Mouse (Mus musculus): ENCODE measurements around the gene Olfr1450. TPM values are rescaled to one million over a fixed set of nuclear protein-coding genes. Genes with fewer than 3 reads are reported as not detected.

The Olfr1450 gene
- not detected for polyA plus RNA-seq (2017; shearing (Covaris generic))

DNA sequence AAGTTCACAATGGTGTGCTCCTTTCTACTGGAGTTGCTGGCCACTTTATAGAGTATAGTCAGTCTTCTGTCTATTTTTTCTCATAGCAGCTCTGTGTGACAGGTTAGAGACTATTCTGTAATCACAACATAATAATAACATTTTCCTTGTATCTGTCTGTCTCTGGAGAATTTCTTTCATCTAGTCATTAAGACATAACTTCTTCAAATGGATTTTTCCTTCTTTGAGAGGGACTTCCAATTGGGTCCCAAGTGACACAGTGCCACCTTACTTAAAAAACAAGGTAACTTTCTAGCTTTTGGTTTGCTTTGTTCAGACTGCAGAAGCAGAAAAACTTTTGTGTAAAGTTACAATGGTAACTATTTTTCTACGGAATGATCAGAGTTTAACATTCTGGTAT is at the start of gene Olfr1450:
Gene Olfr1450, plus strand, starts transcription at position 301 of the 400 bp plus-strand sequence.

DNA sequence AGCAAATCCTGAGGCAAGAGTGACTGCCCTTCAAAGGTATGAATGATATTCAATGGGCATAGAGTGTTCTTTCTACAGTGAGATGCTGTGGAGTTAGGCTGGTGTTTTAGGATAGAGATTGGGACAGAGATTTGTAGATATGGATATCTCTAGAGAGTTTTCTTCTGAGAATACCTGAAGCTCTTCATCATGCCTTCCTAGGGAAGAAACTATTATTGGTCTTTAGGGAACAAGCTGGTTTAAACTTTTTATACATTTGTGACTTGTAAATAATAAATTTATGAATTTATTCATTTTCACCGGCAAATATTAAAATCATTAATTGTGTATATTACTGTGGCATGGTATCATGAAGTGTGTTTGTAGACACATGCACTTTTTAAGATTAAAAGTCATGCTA is 46.4 kb upstream of the Olfr1450 start, which contains the start of gene Olfr1447:
Gene Olfr1447, minus strand, starts transcription at position 101 of the 400 bp plus-strand sequence.

DNA sequence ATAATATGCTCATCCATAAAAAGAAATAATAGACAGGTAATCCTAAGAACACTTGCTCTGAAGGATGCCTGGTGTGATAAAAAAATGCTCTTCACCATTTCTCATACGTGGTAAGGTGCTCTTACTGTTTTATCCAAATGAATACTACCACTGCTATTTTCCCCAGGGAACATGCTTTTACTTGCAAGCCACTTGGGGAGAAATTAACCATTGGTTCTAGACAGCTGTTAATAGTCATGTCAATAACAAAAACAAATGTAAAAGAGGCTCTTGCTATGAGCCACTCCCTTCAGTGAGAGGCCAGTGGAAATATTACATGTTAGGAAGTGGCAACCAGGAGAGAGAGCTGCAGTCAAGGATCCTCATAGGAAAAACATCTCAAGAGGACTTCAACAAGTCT is 25.7 kb upstream of the Olfr1450 start, which contains the start of gene Olfr1448:
Gene Olfr1448, minus strand, starts transcription at position 101 of the 400 bp plus-strand sequence.

DNA sequence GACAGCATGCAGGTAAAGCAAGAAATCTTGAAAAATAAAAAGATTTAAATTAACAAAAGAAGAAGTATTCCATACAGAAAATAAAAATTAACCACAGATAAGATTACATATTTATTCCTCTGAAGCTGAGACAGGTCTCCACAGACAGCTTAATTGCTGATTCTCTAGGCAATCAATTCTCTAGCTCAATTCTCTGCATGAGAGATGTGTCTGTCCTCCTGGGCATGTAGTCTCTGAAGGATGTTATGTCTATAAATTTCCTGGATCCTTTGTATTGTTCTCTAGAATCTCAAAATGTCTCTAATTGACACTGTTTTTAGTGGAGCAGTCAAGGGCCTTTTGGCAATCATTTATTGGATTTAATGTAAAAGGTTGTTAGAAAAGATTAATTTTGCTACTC is 19.5 kb upstream of the Olfr1450 start, which contains the start of gene Olfr1449:
Gene Olfr1449, plus strand, starts transcription at position 301 of the 400 bp plus-strand sequence.

DNA sequence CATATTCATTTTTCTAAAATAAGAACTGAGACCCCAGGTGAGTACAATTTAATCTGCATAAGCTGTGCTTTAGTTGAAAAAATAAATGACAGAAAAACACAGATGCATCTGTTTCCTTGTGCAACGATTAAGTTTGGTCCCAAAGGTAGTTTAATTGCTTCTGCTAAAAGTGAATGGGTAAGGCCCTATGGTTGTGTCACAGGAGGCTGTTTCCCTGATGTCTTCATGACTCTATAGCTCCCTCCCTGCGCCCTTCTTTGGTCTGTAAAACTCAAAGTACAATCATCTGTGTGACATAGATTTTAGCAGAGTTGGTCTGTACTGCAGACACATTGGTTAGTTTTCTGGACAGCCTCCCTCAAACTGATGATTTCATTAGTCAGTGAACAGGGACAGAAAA is 44.7 kb downstream of the Olfr1450 start, which contains the start of gene Olfr1451:
Gene Olfr1451, plus strand, starts transcription at position 301 of the 400 bp plus-strand sequence.

Other genes starting within 250 kb of the Olfr1450 start
- gene Cntf, start 184.6 kb upstream of the Olfr1450 start, polyA plus RNA-seq (2017; shearing (Covaris generic)): 0.19 TPM
- gene Zfp91, start 154.1 kb upstream of the Olfr1450 start, polyA plus RNA-seq (2017; shearing (Covaris generic)): 18.9 TPM
- gene Lpxn, start 154.1 kb upstream of the Olfr1450 start, polyA plus RNA-seq (2017; shearing (Covaris generic)): 155 TPM
- gene Gm5244, start 103.6 kb upstream of the Olfr1450 start, polyA plus RNA-seq (2017; shearing (Covaris generic)): not detected
- 0.47 TPM for gene Olfr1444, start 93.0 kb upstream of the Olfr1450 start, polyA plus RNA-seq (2017; shearing (Covaris generic))
- not detected for gene Olfr1445, start 66.4 kb upstream of the Olfr1450 start, polyA plus RNA-seq (2017; shearing (Covaris generic))
- gene Olfr1446, start 56.7 kb upstream of the Olfr1450 start, polyA plus RNA-seq (2017; shearing (Covaris generic)): not detected
- gene Olfr1447, start 46.5 kb upstream of the Olfr1450 start, polyA plus RNA-seq (2017; shearing (Covaris generic)): not detected
- gene Olfr1448, start 25.8 kb upstream of the Olfr1450 start, polyA plus RNA-seq (2017; shearing (Covaris generic)): not detected
- gene Olfr1449, start 19.4 kb upstream of the Olfr1450 start, polyA plus RNA-seq (2017; shearing (Covaris generic)): not detected
- gene Olfr1451, start 44.8 kb downstream of the Olfr1450 start, polyA plus RNA-seq (2017; shearing (Covaris generic)): 0.19 TPM
- not detected for gene Olfr1453, start 78.1 kb downstream of the Olfr1450 start, polyA plus RNA-seq (2017; shearing (Covaris generic))
- not detected for gene Olfr1454, start 110.4 kb downstream of the Olfr1450 start, polyA plus RNA-seq (2017; shearing (Covaris generic))
- gene Olfr1457, start 147.6 kb downstream of the Olfr1450 start, polyA plus RNA-seq (2017; shearing (Covaris generic)): not detected
- gene Olfr1458, start 156.5 kb downstream of the Olfr1450 start, polyA plus RNA-seq (2017; shearing (Covaris generic)): not detected
- not detected for gene Olfr1459, start 199.3 kb downstream of the Olfr1450 start, polyA plus RNA-seq (2017; shearing (Covaris generic))
- not detected for gene Olfr1461, start 212.7 kb downstream of the Olfr1450 start, polyA plus RNA-seq (2017; shearing (Covaris generic))
- gene Olfr1462, start 235.5 kb downstream of the Olfr1450 start, polyA plus RNA-seq (2017; shearing (Covaris generic)): not detected

All from CD4-positive, CD25-positive, alpha-beta regulatory T cell (primary cell).